Mouse (Mus musculus) mature B cell (primary cell): ENCODE measurements around the gene Nog.

Experiments used
- in situ Hi-C: fragments of 300-500 bp; cut with MboI; formaldehyde crosslinking; loops from 2 replicates; pipeline ENCODE4 v1.14.3; 2019

The Nog gene

GRCm38 (mm10) chr11:89269809-89270361 lies 32.2 kb downstream of the Nog start:
- in situ Hi-C loops: no loop called here

- in situ Hi-C loops: no loop called here
Observed at GRCm38 (mm10) chr11:89267520-89267919, 34.6 kb downstream of the Nog start.

GRCm38 (mm10) chr11:89265080-89265479 lies 37.1 kb downstream of the Nog start:
- in situ Hi-C loops: no loop called here

- in situ Hi-C loops: no loop called here
Observed at GRCm38 (mm10) chr11:89259338-89259915, 42.7 kb downstream of the Nog start.

- in situ Hi-C loops: no loop called here
Observed at GRCm38 (mm10) chr11:89257893-89258292, 44.2 kb downstream of the Nog start.

- in situ Hi-C loops: no loop called here
Observed at GRCm38 (mm10) chr11:89253973-89254372, 48.2 kb downstream of the Nog start.
